Mouse (Mus musculus) MEL (cell line): ENCODE results near the gene Olfr980. TPM values are rescaled to one million over a fixed set of nuclear protein-coding genes. Genes with fewer than 3 reads are reported as not detected.
"Not testable (repeated sequence)": the region's sequence is repeated elsewhere in the genome, so short reads cannot be mapped to it uniquely, and the experiment has no call there.

Experiments used
- DNase-seq: peaks from one replicate; pipeline ENCODE4 v3.0.0; 2011; ENCODE audit warnings: low read depth, low spot score
- H3K27ac ChIP-seq: 2 replicates; pipeline ENCODE4 v1.5.1; 2012; ENCODE audit warnings: low read depth, mild to moderate bottlenecking, control low read depth, low read length, moderate library complexity; ENCODE audit not compliant: control insufficient read depth
- H3K27me3 ChIP-seq, 2 experiments: fragments of 150-350 bp in 1 of 2; sonication (generic) in 1 of 2; 2 replicates each; pipeline ENCODE4 v1.6.1; 2012; ENCODE audit warnings: low read length in 2 of 2, mild to moderate bottlenecking in 2 of 2, improper control_type of control experiment in 1 of 2, moderate library complexity in 1 of 2; ENCODE audit not compliant: insufficient read depth in 2 of 2, control insufficient read depth in 1 of 2
- H3K36me3 ChIP-seq, 2 experiments: 2 replicates each; pipeline ENCODE4 v1.6.1; 2012 to 2014; ENCODE audit warnings: low read length in 2 of 2, improper control_type of control experiment in 1 of 2, inconsistent platforms in 1 of 2, mild to moderate bottlenecking in 1 of 2; ENCODE audit not compliant: insufficient read depth in 2 of 2, control insufficient read depth in 1 of 2
- H3K4me1 ChIP-seq, 2 experiments: fragments of 150-350 bp in 1 of 2; sonication (generic) in 1 of 2; 2 replicates each; pipeline ENCODE4 v1.6.1; 2012; ENCODE audit warnings: low read length in 2 of 2, improper control_type of control experiment in 1 of 2, mild to moderate bottlenecking in 1 of 2; ENCODE audit not compliant: insufficient read depth in 2 of 2, control insufficient read depth in 1 of 2
- H3K4me3 ChIP-seq, 2 experiments: fragments of 150-350 bp in 1 of 2; sonication (generic) in 1 of 2; 2 replicates each; pipeline ENCODE4 v1.5.1; 2012; ENCODE audit warnings: low read depth in 2 of 2, low read length in 2 of 2, mild to moderate bottlenecking in 2 of 2, moderate library complexity in 2 of 2, control low read depth in 1 of 2, improper control_type of control experiment in 1 of 2; ENCODE audit not compliant: control insufficient read depth in 1 of 2, insufficient read depth in 1 of 2
- H3K79me2 ChIP-seq: 2 replicates; pipeline ENCODE4 v1.6.1; 2012; ENCODE audit warnings: mild to moderate bottlenecking, low read length, moderate library complexity; ENCODE audit not compliant: control insufficient read depth, poor library complexity, insufficient read depth
- H3K9ac ChIP-seq: 2 replicates; pipeline ENCODE4 v1.6.1; 2012; ENCODE audit warnings: low read depth, mild to moderate bottlenecking, control low read depth, low read length, moderate library complexity; ENCODE audit not compliant: control insufficient read depth, poor library complexity, severe bottlenecking
- H3K9me3 ChIP-seq: fragments of 150-350 bp; sonication (generic); replicated peaks from 2 replicates; pipeline ENCODE4 v1.6.1; 2012; ENCODE audit warnings: mild to moderate bottlenecking, low read length, improper control_type of control experiment, moderate library complexity; ENCODE audit not compliant: insufficient read depth
- CHD2 ChIP-seq: IDR thresholded peaks from 2 replicates; pipeline ENCODE4 v1.6.1; 2011; ENCODE audit warnings: low read length, improper control_type of control experiment
- CTCF ChIP-seq, 3 experiments: IDR thresholded peaks in 2 of 3; conservative IDR thresholded peaks in 1 of 3; 2 replicates each; pipeline ENCODE4 v1.5.1; 2011 to 2012; ENCODE audit warnings: low read length in 3 of 3, low read depth in 2 of 3, mild to moderate bottlenecking in 2 of 3, improper control_type of control experiment in 1 of 3, inconsistent platforms in 1 of 3, mixed read lengths in 1 of 3, moderate library complexity in 1 of 3; ENCODE audit not compliant: control insufficient read depth in 1 of 3, insufficient read depth in 1 of 3, poor library complexity in 1 of 3, severe bottlenecking in 1 of 3
- ELF1 ChIP-seq: IDR thresholded peaks from 2 replicates; pipeline ENCODE4 v1.6.1; 2014; ENCODE audit warnings: low read depth, mild to moderate bottlenecking, inconsistent platforms, low read length, improper control_type of control experiment, moderate library complexity
- ETS1 ChIP-seq: IDR thresholded peaks from 2 replicates; pipeline ENCODE4 v1.6.1; 2012; ENCODE audit warnings: low read depth, mild to moderate bottlenecking, inconsistent platforms, low read length, improper control_type of control experiment, moderate library complexity
- GATA1 ChIP-seq: IDR thresholded peaks from 2 replicates; pipeline ENCODE4 v1.6.1; 2011; ENCODE audit warnings: low read depth, low read length, improper control_type of control experiment
- HCFC1 ChIP-seq: IDR thresholded peaks from 2 replicates; pipeline ENCODE4 v1.6.1; 2012; ENCODE audit warnings: low read depth, mild to moderate bottlenecking, inconsistent platforms, low read length, improper control_type of control experiment, moderate library complexity
- JUND ChIP-seq: IDR thresholded peaks from 2 replicates; pipeline ENCODE4 v1.6.1; 2011; ENCODE audit warnings: low read depth, mild to moderate bottlenecking, improper control_type of control experiment, low read length
- MAFK ChIP-seq: IDR thresholded peaks from 2 replicates; pipeline ENCODE4 v1.6.1; 2011; ENCODE audit warnings: low read depth, mild to moderate bottlenecking, low read length, improper control_type of control experiment, borderline replicate concordance
- MEF2A ChIP-seq: IDR thresholded peaks from 2 replicates; pipeline ENCODE4 v1.6.1; 2014; ENCODE audit warnings: low read depth, mild to moderate bottlenecking, inconsistent platforms, low read length, improper control_type of control experiment; ENCODE audit not compliant: poor library complexity, insufficient replicate concordance, severe bottlenecking; ENCODE audit errors: extremely low read depth
- SMC3 ChIP-seq: IDR thresholded peaks from 2 replicates; pipeline ENCODE4 v1.6.1; 2011; ENCODE audit warnings: low read depth, low read length, improper control_type of control experiment
- TAL1 ChIP-seq: IDR thresholded peaks from 2 replicates; pipeline ENCODE4 v1.6.1; 2012; ENCODE audit warnings: mild to moderate bottlenecking, inconsistent platforms, low read length, moderate library complexity, mixed read lengths
- TCF12 ChIP-seq: IDR thresholded peaks from 2 replicates; pipeline ENCODE4 v1.6.1; 2014; ENCODE audit warnings: low read depth, mild to moderate bottlenecking, inconsistent platforms, low read length, improper control_type of control experiment, moderate library complexity
- UBTF ChIP-seq: IDR thresholded peaks from 2 replicates; pipeline ENCODE4 v1.6.1; 2012; ENCODE audit warnings: low read depth, mild to moderate bottlenecking, inconsistent platforms, low read length, improper control_type of control experiment, moderate library complexity, borderline replicate concordance; ENCODE audit not compliant: insufficient read depth
- polyA plus RNA-seq, 2 experiments: library from polyadenylated mRNA; stranded (reverse) in 1 of 2; unstranded in 1 of 2; fragments of >175 nt in 1 of 2; fragments of >200 nt in 1 of 2; gene quantifications; 2 replicates each; pipeline versions ENCODE4 v1.2.1 to v1.2.4; 2012; ENCODE audit warnings: low replicate concordance in 2 of 2, low read depth in 1 of 2; ENCODE audit not compliant: insufficient read length in 2 of 2, insufficient read depth in 1 of 2, missing spikeins in 1 of 2
- total RNA-seq: library from RNA; depleted of rRNA; stranded (reverse); fragments of 300-350 nt; gene quantifications from 2 replicates; pipeline ENCODE4 v1.2.3, GENCODE M21; 2012

The Olfr980 gene
- total and polyA plus RNA-seq, 3 experiments = not detected

DNA sequence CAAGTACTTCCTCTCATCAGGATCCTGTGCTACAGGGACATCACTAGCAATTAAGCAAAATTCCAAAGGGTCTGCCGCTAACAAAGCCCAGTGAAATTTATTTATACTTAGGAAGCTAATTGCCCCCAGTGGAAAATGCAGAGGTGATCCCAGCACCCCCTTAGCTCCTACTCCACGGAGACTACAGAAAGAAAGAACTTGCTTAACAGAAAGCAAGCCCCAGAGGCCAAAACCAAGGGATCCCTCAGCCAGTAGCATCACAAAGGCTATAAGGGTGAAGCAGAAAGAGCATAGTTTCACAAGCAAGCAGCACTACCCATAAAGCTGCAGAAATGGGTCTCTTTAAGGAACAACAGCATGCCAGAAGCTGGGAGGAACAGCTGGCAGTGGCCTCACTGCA, 11.8 kb upstream of the Olfr980 start, which contains the start of gene Olfr981:
Gene Olfr981, plus strand, starts transcription at position 301 of the 400 bp plus-strand sequence.
- H3K4me1 ChIP-seq = no peaks in the 10 kb centered on the region
- no peak within 1 kb of the TSS for H3K27ac ChIP-seq
- H3K4me3 ChIP-seq = no peak within 1 kb of the TSS
- H3K27me3 ChIP-seq = no peaks in the 10 kb centered on the region
- TF ChIP-seq CHD2 (no peak), CTCF (IDR thresholded peaks at IDR 0.05 in 2 of 3, conservative IDR thresholded peaks at IDR 0.05 in 1 of 3; ENCODE audit: control insufficient read depth in 1 of 3, insufficient read depth in 1 of 3, low read depth in 2 of 3, low read length in 3 of 3, poor library complexity in 1 of 3, severe bottlenecking in 1 of 3) (no peak), MAFK (no peak), UBTF (no peak), MEF2A (no peak), GATA1 (no peak), ETS1 (no peak), TCF12 (no peak), ELF1 (no peak), TAL1 (no peak), JUND (no peak)
- no peaks in the 10 kb centered on the region for H3K79me2 ChIP-seq
- H3K9ac ChIP-seq = no peak within 1 kb of the TSS
- no peaks in the 10 kb centered on the region for H3K9me3 ChIP-seq
- no peak for DNase-seq
- no peaks in the 10 kb centered on the region for H3K36me3 ChIP-seq

DNA sequence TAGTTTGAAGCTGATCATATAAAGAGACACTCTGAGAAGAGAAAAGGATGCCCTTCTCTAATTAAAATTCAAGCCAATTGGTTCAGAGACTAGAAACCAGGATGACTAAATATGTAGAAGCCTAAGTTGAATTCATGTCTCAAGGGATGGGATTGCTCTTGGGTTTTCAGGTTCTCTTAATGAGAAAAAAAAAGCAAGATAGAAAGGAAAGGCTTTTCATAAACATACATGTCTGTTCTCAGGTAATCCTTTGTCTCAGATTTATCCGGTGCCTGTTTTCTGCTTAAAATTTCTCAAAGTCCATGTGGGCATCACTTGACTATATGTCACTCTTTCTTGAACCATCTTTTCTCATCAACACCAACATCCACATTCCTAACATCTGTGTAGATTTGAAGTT, 6.0 kb downstream of the Olfr980 start, which contains the start of gene Olfr979:
Gene Olfr979, minus strand, starts transcription at position 101 of the 400 bp plus-strand sequence.
- TF ChIP-seq HCFC1 = no peak
- Histone ChIP-seq H3K9me3 (no peaks in the 10 kb centered on the region), H3K27ac (no peak within 1 kb of the TSS), H3K9ac (no peak within 1 kb of the TSS), H3K79me2 (no peaks in the 10 kb centered on the region), H3K4me3 (no peak within 1 kb of the TSS), H3K4me1 (no peaks in the 10 kb centered on the region), H3K36me3 (no peaks in the 10 kb centered on the region), H3K27me3 (no peaks in the 10 kb centered on the region)
- no peak for DNase-seq

DNA sequence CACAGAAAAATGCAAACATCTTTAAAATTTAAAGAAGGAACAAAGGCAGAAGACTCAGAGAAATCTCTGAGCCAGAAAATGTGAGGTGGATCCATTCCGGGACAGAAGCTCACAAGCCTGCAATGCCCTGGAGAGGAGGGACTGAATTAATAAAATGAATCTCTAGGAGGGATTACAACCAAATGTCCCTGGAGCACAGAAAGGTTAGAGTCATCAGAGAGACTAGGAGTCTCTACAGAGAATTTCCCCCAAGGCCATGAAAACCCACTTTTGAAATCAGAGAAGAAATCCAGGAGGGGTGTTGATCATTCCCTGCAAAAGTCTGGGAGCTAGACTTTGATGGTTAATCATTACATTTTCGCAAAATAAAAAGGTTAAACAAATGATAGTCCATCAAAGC, 17.6 kb downstream of the Olfr980 start, which contains the start of gene Olfr978:
Gene Olfr978, plus strand, starts transcription at position 301 of the 400 bp plus-strand sequence.
- TF ChIP-seq SMC3 (no peak), MAFK (no peak)
- H3K36me3 ChIP-seq = no peaks in the 10 kb centered on the region
- no peak within 1 kb of the TSS for H3K4me3 ChIP-seq
- H3K9ac ChIP-seq = no peak within 1 kb of the TSS
- H3K4me1 ChIP-seq = no peaks in the 10 kb centered on the region
- H3K27ac ChIP-seq = no peak within 1 kb of the TSS
- H3K79me2 ChIP-seq = no peaks in the 10 kb centered on the region
- H3K9me3 ChIP-seq = no peaks in the 10 kb centered on the region
- H3K27me3 ChIP-seq = no peaks in the 10 kb centered on the region
- no peak for DNase-seq

DNA sequence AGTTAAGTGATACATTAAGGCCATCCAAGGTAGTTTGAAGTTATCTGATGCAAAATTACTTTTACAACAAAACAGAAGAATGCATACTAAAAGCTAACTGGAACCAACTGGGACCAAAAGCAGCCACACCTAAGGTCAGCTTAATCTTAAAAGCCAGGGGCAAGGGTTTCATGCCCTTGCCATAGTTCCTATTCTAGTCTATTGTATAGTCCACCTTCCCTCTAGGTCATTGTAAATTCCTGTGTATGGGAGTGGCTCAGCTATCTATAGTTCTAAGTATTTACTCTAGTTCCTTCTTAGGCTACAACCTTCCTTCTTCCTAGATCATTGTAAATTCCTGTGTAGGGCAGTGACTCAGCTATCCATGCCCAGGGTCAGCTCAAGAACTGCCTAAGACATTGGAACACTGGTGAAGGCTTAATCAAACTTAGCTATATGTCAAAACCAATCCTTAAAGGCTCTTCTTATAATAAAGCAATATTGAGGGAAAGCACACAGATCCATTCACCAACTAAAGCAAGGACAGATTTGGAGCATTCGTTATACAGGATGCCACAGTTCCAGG, 32.7 kb downstream of the Olfr980 start:
- not testable (repeated sequence) for H3K9ac ChIP-seq, H3K27ac ChIP-seq, H3K4me1 ChIP-seq, H3K36me3 ChIP-seq, H3K79me2 ChIP-seq, H3K9me3 ChIP-seq, H3K4me3 ChIP-seq, DNase-seq, H3K27me3 ChIP-seq

DNA sequence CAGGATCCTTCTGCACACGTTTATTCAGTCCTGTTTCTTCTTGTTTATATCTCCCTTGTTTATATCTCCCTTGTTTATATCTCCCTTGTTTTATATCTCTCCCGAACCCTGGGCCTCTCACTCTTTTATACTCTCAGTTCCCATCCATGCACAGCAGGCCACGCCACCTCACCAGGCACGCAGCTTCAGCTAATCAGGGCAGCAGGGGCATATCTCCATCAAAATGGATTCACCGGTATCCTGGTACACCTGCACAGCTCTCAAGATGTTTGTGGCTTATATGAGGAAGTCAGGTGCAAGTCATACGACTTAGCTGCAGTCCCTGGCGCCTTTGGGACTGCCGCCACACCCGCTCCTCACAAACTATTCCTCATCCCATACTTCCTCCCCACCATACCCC, 48.3 kb downstream of the Olfr980 start, which contains the start of gene Olfr976:
Gene Olfr976, minus strand, starts transcription at position 101 of the 400 bp plus-strand sequence.
- H3K36me3 ChIP-seq, H3K27ac ChIP-seq, H3K4me3 ChIP-seq, H3K79me2 ChIP-seq, H3K9ac ChIP-seq, H3K9me3 ChIP-seq, H3K27me3 ChIP-seq, H3K4me1 ChIP-seq, DNase-seq: not testable (repeated sequence)
